Mouse (Mus musculus) ES-Bruce4 (cell line): ENCODE measurements around the gene Ccser1. TPM values are rescaled to one million over a fixed set of nuclear protein-coding genes. Genes with fewer than 3 reads are reported as not detected.

ENCODE experiments used
- H3K27ac ChIP-seq: 2 replicates; pipeline ENCODE4 v1.5.1; 2012; ENCODE audit warnings: low read length, inconsistent platforms; ENCODE audit not compliant: insufficient read depth
- H3K27me3 ChIP-seq: 2 replicates; pipeline ENCODE4 v1.6.1; 2012; ENCODE audit warnings: mild to moderate bottlenecking, low read length, inconsistent platforms; ENCODE audit not compliant: control insufficient read depth, poor library complexity, insufficient read depth, severe bottlenecking
- H3K36me3 ChIP-seq: 2 replicates; pipeline ENCODE4 v1.6.1; 2012; ENCODE audit warnings: inconsistent platforms, mild to moderate bottlenecking, low read length, moderate library complexity; ENCODE audit not compliant: control insufficient read depth, poor library complexity, insufficient read depth, severe bottlenecking
- H3K4me1 ChIP-seq: one replicate; pipeline ENCODE4 v1.8.1; 2011; ENCODE audit warnings: low read length; ENCODE audit not compliant: control insufficient read depth, insufficient read depth
- H3K4me3 ChIP-seq: 2 replicates; pipeline ENCODE4 v1.5.1; 2011; ENCODE audit warnings: low read depth, mild to moderate bottlenecking, low read length
- H3K9ac ChIP-seq: 2 replicates; pipeline ENCODE4 v1.6.1; 2012; ENCODE audit warnings: low read depth, mild to moderate bottlenecking, inconsistent platforms; ENCODE audit not compliant: poor library complexity, severe bottlenecking
- H3K9me3 ChIP-seq: replicated peaks from 2 replicates; pipeline ENCODE4 v1.6.1; 2012; ENCODE audit warnings: mild to moderate bottlenecking, low read length, inconsistent platforms; ENCODE audit not compliant: control insufficient read depth, poor library complexity, insufficient read depth, severe bottlenecking
- CTCF ChIP-seq: IDR thresholded peaks from one replicate; pipeline ENCODE4 v1.8.1; 2011; ENCODE audit warnings: low read depth, low read length
- EP300 ChIP-seq: IDR thresholded peaks from 2 replicates; pipeline ENCODE4 v1.6.1; 2011; ENCODE audit warnings: low read depth, low read length; ENCODE audit not compliant: insufficient read depth
- POLR2A ChIP-seq: IDR thresholded peaks from one replicate; pipeline ENCODE4 v1.8.1; 2011; ENCODE audit warnings: low read length; ENCODE audit not compliant: insufficient read depth
- polyA plus RNA-seq: library from polyadenylated mRNA; stranded (reverse); fragments of >200 nt; gene quantifications from 2 replicates; pipeline ENCODE4 v1.2.4, GENCODE M21; 2011; ENCODE audit warnings: low read depth; ENCODE audit not compliant: missing spikeins, insufficient read depth, insufficient read length

The Ccser1 gene
- polyA plus RNA-seq, 1 experiment, result 1.1 TPM

DNA sequence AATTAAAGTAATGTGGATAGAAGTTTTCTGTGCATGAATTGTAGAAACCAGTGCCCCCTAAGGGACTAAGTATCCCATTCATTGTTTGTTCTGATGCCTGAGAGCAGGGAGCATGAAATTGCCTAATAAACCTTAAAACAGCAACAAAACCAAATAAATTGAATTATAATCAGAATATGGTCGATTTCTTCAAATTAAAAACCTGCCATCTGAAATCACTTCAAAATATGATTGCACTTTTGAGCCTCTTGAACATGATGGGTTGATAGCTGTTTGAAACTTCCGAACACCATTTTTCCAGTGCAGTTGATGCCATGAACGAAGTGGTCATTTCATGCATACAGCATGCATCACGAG, 886.9 kb downstream of the Ccser1 start:
- Histone ChIP-seq H3K27me3 (no peaks in the 10 kb centered on the region), H3K36me3 (no peaks in the 10 kb centered on the region), H3K4me1 (no peaks in the 10 kb centered on the region), H3K9ac (no peak overlapping the region), H3K27ac (no peak overlapping the region), H3K4me3 (no peak overlapping the region), H3K9me3 (no peaks in the 10 kb centered on the region)
- no peak for TF ChIP-seq POLR2A
- no peak for TF ChIP-seq EP300
- TF ChIP-seq CTCF, result no peak

DNA sequence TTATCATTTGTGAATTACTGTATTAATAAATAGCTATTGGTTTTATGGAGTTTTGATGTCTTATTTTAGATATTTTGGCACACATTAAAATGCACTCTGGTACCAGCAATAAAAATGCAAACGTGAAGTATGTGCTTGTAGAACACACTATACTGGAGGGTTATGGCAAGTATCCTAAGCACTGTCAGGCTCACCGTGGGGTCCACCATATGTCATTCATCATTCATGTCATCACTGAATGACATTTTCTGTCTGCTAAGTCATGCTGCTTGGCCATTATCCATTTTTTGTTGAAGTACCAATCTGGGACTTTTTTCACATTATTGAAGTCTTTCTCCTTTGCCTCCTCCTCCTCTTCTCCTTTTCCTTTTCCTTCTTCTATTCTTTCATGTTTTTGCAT, 925.3 kb downstream of the Ccser1 start:
- no peaks in the 10 kb centered on the region for H3K36me3 ChIP-seq
- H3K27ac ChIP-seq, result no peak overlapping the region
- no peak overlapping the region for H3K9ac ChIP-seq
- no peak overlapping the region for H3K4me3 ChIP-seq
- no peaks in the 10 kb centered on the region for H3K4me1 ChIP-seq
- H3K9me3 ChIP-seq, result no peaks in the 10 kb centered on the region
- H3K27me3 ChIP-seq, result no peaks in the 10 kb centered on the region
- no peak for TF ChIP-seq EP300
- TF ChIP-seq POLR2A, result no peak
- TF ChIP-seq CTCF, result no peak

DNA sequence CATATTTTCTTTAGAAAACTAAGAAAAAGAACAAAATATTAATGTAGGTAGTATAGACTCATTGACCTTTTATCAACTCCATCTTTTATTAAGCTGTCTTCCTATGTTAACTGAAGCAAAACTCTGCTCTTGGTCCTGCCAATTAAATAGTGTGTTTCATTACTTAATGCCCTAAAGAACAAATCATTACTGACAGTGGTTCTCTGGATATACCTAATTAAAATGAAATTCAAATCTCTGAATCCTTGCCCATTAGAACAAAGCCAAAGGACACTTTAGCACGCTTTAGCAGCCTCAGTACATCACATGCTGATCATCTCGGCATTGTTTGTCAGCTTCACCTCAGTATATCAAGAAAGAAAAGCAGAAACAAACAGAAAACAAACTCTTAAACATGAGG, 952.4 kb downstream of the Ccser1 start:
- H3K36me3 ChIP-seq, result no peaks in the 10 kb centered on the region
- no peak for TF ChIP-seq EP300
- no peak for TF ChIP-seq POLR2A
- TF ChIP-seq CTCF, result no peak
- no peak overlapping the region for H3K4me3 ChIP-seq
- H3K9ac ChIP-seq, result no peak overlapping the region
- no peaks in the 10 kb centered on the region for H3K27me3 ChIP-seq
- H3K27ac ChIP-seq, result no peak overlapping the region
- H3K9me3 ChIP-seq, result no peaks in the 10 kb centered on the region
- H3K4me1 ChIP-seq, result no peaks in the 10 kb centered on the region

DNA sequence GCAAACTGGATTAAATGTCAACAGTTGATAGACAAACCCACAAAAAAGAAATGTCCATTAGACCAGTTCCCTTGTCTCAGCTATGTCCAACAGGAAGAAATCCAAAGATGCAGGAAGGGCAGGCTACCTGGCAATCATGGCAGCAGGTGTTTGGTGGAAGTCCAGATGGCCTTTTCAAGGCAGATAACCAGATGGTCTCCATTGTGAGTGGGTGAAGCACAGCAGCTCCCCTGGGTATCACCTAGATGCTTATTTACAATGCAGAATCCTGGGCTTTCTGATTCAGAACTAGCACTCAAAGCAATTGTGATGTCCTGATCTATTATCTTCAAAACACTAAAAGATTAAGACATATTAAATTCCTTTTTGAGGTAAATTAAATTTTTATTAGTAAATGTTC, 980.2 kb downstream of the Ccser1 start:
- Histone ChIP-seq H3K36me3 (no peaks in the 10 kb centered on the region), H3K27me3 (no peaks in the 10 kb centered on the region), H3K4me3 (no peak overlapping the region), H3K4me1 (no peaks in the 10 kb centered on the region), H3K9ac (no peak overlapping the region), H3K9me3 (no peaks in the 10 kb centered on the region), H3K27ac (no peak overlapping the region)
- TF ChIP-seq EP300, result peak; percentile 83
- no peak for TF ChIP-seq CTCF

DNA sequence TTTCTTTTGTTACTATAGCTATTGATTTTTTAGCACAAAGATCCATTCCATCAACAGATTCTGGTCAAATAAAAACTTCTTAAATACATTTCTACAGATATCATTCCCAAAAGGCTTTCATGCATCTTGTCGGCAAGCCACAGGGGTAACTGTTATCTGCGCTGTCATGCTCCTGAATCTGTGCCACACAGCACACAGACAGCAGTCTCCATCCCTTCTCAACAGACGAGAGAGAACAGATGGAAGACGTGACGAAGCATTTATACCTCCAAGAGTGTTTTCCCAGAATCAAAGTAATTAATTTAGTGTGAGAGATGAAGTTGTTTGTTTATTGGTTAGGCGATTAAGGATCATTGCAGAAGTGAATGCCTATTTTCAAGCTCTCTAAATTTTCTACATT, 982.5 kb downstream of the Ccser1 start:
- Histone ChIP-seq H3K36me3 (no peaks in the 10 kb centered on the region), H3K27me3 (no peaks in the 10 kb centered on the region), H3K9me3 (no peaks in the 10 kb centered on the region), H3K27ac (no peak overlapping the region), H3K4me1 (no peaks in the 10 kb centered on the region), H3K4me3 (no peak overlapping the region), H3K9ac (no peak overlapping the region)
- no peak for TF ChIP-seq CTCF
- TF ChIP-seq EP300, result no peak
- TF ChIP-seq POLR2A, result no peak

DNA sequence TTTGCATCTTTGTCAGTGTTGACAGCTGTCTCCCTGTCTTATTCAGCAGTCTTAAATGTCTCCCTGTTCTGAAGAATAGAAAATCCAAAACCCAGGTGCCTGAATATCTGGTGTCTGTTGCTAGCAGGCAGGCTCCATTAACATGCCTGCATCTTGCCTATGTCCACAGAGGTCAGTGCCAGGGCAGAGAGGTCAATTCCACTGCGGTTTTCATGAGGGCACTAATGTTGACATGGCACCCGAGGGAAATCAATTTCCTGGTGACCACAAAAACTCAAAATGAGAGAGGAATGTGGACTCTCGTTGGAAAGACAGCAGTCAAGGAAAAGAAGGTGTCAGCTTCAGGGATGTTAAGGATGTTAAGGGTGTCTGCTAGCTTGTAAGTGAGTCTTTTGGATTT, 983.7 kb downstream of the Ccser1 start:
- Histone ChIP-seq H3K4me1 (no peaks in the 10 kb centered on the region), H3K27ac (no peak overlapping the region), H3K9ac (no peak overlapping the region), H3K4me3 (no peak overlapping the region), H3K36me3 (no peaks in the 10 kb centered on the region), H3K27me3 (no peaks in the 10 kb centered on the region), H3K9me3 (no peaks in the 10 kb centered on the region)
- TF ChIP-seq POLR2A, result no peak
- TF ChIP-seq CTCF, result no peak
